Mouse (Mus musculus): ENCODE measurements around the gene Ccdc170. TPM values are rescaled to one million over a fixed set of nuclear protein-coding genes. Genes with fewer than 3 reads are reported as not detected.
"Not testable (repeated sequence)": the region's sequence is repeated elsewhere in the genome, so short reads cannot be mapped to it uniquely, and the experiment has no call there.

Ccdc170 gene
- total RNA-seq, 2 experiments from 2014 or later: 0.25 to 0.46 TPM

- no peak for DNase-seq (ENCODE audit: low spot score in 2 of 2)
- intact Hi-C loops (cut with DNase I): no loop called here
These were observed 114.9 kb downstream of the Ccdc170 start for GRCm38 (mm10) chr10:4597211-4597610.

GRCm38 (mm10) chr10:4598244-4598842, 116.0 kb downstream of the Ccdc170 start:
- peak; percentile 42 to 65 for DNase-seq (ENCODE audit: low spot score in 2 of 2)
- intact Hi-C loops (cut with DNase I): no loop called here

GRCm38 (mm10) chr10:4598916-4599315, 116.6 kb downstream of the Ccdc170 start:
- DNase-seq (ENCODE audit: low spot score in 2 of 2): peak in 1 of 2 experiments; percentile 50

GRCm38 (mm10) chr10:4599591-4599990, 117.3 kb downstream of the Ccdc170 start:
- DNase-seq (ENCODE audit: low spot score in 2 of 2): no peak
- intact Hi-C loops (cut with DNase I): no loop called here

More at GRCm38 (mm10) chr10:4598916-4599315, 116.6 kb downstream of the Ccdc170 start:
- intact Hi-C loops (cut with DNase I): no loop called here

GRCm38 (mm10) chr10:4600796-4601474, 118.6 kb downstream of the Ccdc170 start:
- no peak for DNase-seq (ENCODE audit: low spot score in 2 of 2)
- intact Hi-C loops (cut with DNase I): loop anchor here (10.0 kb wide), 1 partner anchor 394 kb away; no protein-coding TSS in a partner anchor

- intact Hi-C loops (cut with DNase I): loop anchor here (10.0 kb wide), 1 partner anchor 393 kb away; no protein-coding TSS in a partner anchor
- DNase-seq (ENCODE audit: low spot score in 2 of 2): not testable (repeated sequence)
These were observed 119.3 kb downstream of the Ccdc170 start for GRCm38 (mm10) chr10:4601612-4602011.

- no peak for DNase-seq (ENCODE audit: low spot score in 2 of 2)
- intact Hi-C loops (cut with DNase I): loop anchor here (10.0 kb wide), 1 partner anchor 392 kb away; no protein-coding TSS in a partner anchor
These were observed 120.2 kb downstream of the Ccdc170 start for GRCm38 (mm10) chr10:4602466-4602865.

GRCm38 (mm10) chr10:4604527-4605209, 122.4 kb downstream of the Ccdc170 start:
- no peak for DNase-seq (ENCODE audit: low spot score in 2 of 2)
- intact Hi-C loops (cut with DNase I): loop anchor here (10.0 kb wide), 1 partner anchor 390 kb away; no protein-coding TSS in a partner anchor

GRCm38 (mm10) chr10:4610234-4610633, 127.9 kb downstream of the Ccdc170 start:
- DNase-seq (ENCODE audit: low spot score in 2 of 2): no peak
- intact Hi-C loops (cut with DNase I): no loop called here

GRCm38 (mm10) chr10:4611386-4612155, 129.3 kb downstream of the Ccdc170 start, which contains the start of gene Esr1:
TSS of gene Esr1 (plus strand) at chr10:4611593.
- peak in 1 of 2 experiments; percentile 17 for DNase-seq (ENCODE audit: low spot score in 2 of 2)
- intact Hi-C loops (cut with DNase I): no loop called here

Other genes with a start within 250 kb of the Ccdc170 start
- 10 to 100 TPM; 13.2 to 15.1 TPM for gene Akap12, start 216.1 kb upstream of the Ccdc170 start, total RNA-seq (2021)
- 10 to 100 TPM in 1 of 2 experiments, 1 to 10 TPM in 1; 9.8 to 10.5 TPM for gene Zbtb2, start 94.4 kb upstream of the Ccdc170 start, total RNA-seq (2021)
- 10 to 100 TPM; 36.3 to 44.6 TPM for gene Rmnd1, start 50.1 kb upstream of the Ccdc170 start, total RNA-seq (2021)
- gene Armt1, start 50.0 kb upstream of the Ccdc170 start, total RNA-seq (2021): 10 to 100 TPM; 19.5 to 22.0 TPM
- gene Esr1, start 129.1 kb downstream of the Ccdc170 start, total RNA-seq (2021): 1 to 10 TPM; 3.2 to 3.9 TPM